Mouse (Mus musculus): ENCODE results near the gene Gapdhs. TPM values are rescaled to one million over a fixed set of nuclear protein-coding genes. Genes with fewer than 3 reads are reported as not detected.

The Gapdhs gene
- polyA plus RNA-seq, 1 experiment from 2014 or later = 0.24 TPM

DNA sequence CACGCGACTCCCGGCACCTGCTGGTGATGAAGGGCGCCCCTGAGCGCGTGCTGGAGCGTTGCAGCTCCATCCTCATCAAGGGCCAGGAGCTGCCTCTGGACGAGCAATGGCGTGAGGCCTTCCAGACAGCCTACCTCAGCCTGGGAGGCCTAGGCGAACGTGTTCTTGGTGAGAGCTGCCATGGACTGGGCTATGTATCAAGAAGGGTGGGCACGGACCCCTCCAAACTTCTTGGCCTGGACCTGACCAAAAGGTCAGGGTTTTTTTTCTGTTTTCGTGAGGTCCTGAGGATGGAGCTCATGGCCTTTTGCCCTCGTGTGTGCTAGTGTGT is 25.8 kb downstream of the Gapdhs start:
- Histone ChIP-seq H3K4me2 (ENCODE audit: low read depth, low read length) (peak overlapping the region; percentile 54), H3K36me3 (replicated peaks; ENCODE audit: control insufficient read depth, insufficient read depth, low read depth, low read length) (no peaks in the 10 kb centered on the region), H3K4me3 (ENCODE audit: low read depth, low read length) (peak overlapping the region; percentile 15), H3K4me1 (ENCODE audit: control insufficient read depth, insufficient read depth, low read length) (no peaks in the 10 kb centered on the region), H3K27ac (replicated peaks; ENCODE audit: low read depth, low read length) (no peak overlapping the region), H3K9ac (replicated peaks; ENCODE audit: low read length) (no peak overlapping the region), H3K27me3 (ENCODE audit: control insufficient read depth, insufficient read depth, low read length) (peaks cover 10% of the 10 kb centered on the region), H3K9me3 (replicated peaks; ENCODE audit: control insufficient read depth, low read length) (no peaks in the 10 kb centered on the region; the same call in 1 of the 2 replicates)
- DNase-seq (ENCODE audit: low spot score) (no peak), ATAC-seq (replicated peaks; ENCODE audit: insufficient number of reproducible peaks, low FRiP score, low TSS enrichment, low read depth) (no peak; the same call in 1 of the 2 replicates)
- 9% methylated on average over 14 of the region's 14 CpGs for WGBS

DNA sequence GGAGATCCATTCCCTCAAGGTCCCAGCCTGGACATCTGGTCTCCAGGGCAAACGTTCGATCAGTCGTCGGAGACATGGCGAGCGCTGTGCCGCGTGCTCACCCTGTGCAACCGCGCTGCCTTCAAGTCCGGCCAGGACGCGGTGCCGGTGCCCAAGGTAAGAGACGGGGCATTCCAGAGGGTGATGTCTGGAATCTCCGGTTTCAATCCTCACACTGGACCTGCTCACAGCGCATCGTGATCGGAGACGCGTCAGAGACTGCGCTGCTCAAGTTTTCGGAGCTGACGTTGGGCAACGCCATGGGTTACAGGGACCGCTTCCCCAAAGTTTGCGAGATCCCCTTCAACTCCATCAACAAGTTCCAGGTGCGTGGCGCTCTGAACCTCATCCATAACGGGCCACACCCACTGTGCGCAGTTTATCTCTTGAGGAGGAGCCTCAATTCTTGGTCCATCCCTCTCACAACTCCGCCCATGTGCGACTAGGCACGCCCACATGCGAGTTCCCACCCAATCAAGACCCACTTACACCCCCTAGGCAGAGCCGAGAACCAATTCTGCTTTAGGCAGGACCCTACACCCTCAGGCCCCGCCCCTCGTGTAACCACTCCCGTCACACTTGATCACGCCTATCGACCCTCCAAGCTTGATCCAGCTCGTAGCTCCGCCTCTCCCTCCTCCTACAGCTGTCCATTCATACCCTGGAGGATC is 26.3 kb downstream of the Gapdhs start:
- Histone ChIP-seq H3K4me1 (ENCODE audit: control insufficient read depth, insufficient read depth, low read length) (no peaks in the 10 kb centered on the region), H3K36me3 (replicated peaks; ENCODE audit: control insufficient read depth, insufficient read depth, low read depth, low read length) (no peaks in the 10 kb centered on the region), H3K4me2 (ENCODE audit: low read depth, low read length) (peak overlapping the region; percentile 54), H3K27me3 (ENCODE audit: control insufficient read depth, insufficient read depth, low read length) (peaks cover 10% of the 10 kb centered on the region), H3K27ac (replicated peaks; ENCODE audit: low read depth, low read length) (no peak overlapping the region), H3K9ac (replicated peaks; ENCODE audit: low read length) (no peak overlapping the region), H3K4me3 (ENCODE audit: low read depth, low read length) (peak overlapping the region; percentile 15), H3K9me3 (replicated peaks; ENCODE audit: control insufficient read depth, low read length) (no peaks in the 10 kb centered on the region; the same call in 1 of the 2 replicates)
- peak; percentile 87 for ATAC-seq (replicated peaks; ENCODE audit: insufficient number of reproducible peaks, low FRiP score, low TSS enrichment, low read depth)
- DNase-seq (ENCODE audit: low spot score) = peak; percentile 84
- WGBS = 2% methylated on average over 43 of the region's 43 CpGs

DNA sequence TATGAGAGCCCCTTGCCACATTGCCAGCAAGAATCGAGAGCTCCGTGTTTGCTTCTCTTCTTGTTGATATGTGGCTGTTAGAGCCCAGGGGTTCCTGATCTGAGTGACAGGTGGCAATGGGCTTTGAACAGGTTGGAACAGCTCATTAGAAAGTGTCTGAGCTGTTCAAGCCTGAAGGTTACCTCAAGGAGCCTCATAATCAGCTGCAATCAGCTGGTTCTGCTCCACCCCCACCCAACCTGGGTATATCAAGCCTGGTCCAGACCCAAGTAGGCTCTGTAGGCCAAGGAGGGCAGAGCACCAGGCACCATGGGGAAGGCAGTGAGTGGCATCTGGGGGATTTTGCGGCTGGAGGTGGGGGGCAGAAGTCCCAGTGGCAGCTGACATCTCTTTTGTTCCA is 31.5 kb downstream of the Gapdhs start, which contains the start of gene Atp4a:
Atp4a (plus strand) TSS at position 268 of the 400 bp plus-strand sequence.
- Histone ChIP-seq H3K9ac (replicated peaks; ENCODE audit: low read length) (no peak within 1 kb of the TSS), H3K4me2 (ENCODE audit: low read depth, low read length) (no peak within 1 kb of the TSS), H3K4me1 (ENCODE audit: control insufficient read depth, insufficient read depth, low read length) (no peaks in the 10 kb centered on the region), H3K27me3 (ENCODE audit: control insufficient read depth, insufficient read depth, low read length) (peaks cover 9% of the 10 kb centered on the region), H3K27ac (replicated peaks; ENCODE audit: low read depth, low read length) (no peak within 1 kb of the TSS), H3K9me3 (replicated peaks; ENCODE audit: control insufficient read depth, low read length) (no peaks in the 10 kb centered on the region), H3K4me3 (ENCODE audit: low read depth, low read length) (no peak within 1 kb of the TSS), H3K36me3 (replicated peaks; ENCODE audit: control insufficient read depth, insufficient read depth, low read depth, low read length) (no peaks in the 10 kb centered on the region)
- WGBS = 92% methylated on average over 3 of the region's 3 CpGs
- ATAC-seq (replicated peaks; ENCODE audit: insufficient number of reproducible peaks, low FRiP score, low TSS enrichment, low read depth) = no peak
- DNase-seq (ENCODE audit: low spot score) = no peak

DNA sequence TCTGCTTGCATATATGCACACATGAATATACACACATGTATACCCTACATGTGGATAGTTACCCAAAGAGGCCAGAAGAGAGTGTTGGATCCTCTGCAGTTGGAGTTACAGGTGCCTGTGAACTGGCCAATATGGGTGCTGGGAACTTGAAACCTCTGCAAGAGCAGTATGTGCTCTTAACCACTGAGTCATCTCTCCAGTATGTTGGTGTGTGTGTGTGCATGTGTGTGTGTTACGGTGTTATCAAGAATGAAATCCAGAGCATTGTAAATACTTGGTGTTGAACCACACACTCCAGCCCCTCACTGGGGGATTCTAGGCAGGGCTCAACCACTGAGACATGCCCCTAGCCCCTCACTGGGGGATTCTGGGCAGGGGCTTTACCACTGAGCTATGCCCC is 36.0 kb downstream of the Gapdhs start:
- Histone ChIP-seq H3K27ac (replicated peaks; ENCODE audit: low read depth, low read length) (no peak overlapping the region), H3K9me3 (replicated peaks; ENCODE audit: control insufficient read depth, low read length) (no peaks in the 10 kb centered on the region), H3K4me1 (ENCODE audit: control insufficient read depth, insufficient read depth, low read length) (no peaks in the 10 kb centered on the region), H3K4me3 (ENCODE audit: low read depth, low read length) (no peak overlapping the region), H3K36me3 (replicated peaks; ENCODE audit: control insufficient read depth, insufficient read depth, low read depth, low read length) (no peaks in the 10 kb centered on the region), H3K9ac (replicated peaks; ENCODE audit: low read length) (no peak overlapping the region), H3K27me3 (ENCODE audit: control insufficient read depth, insufficient read depth, low read length) (no peaks in the 10 kb centered on the region), H3K4me2 (ENCODE audit: low read depth, low read length) (no peak overlapping the region)
- DNase-seq (ENCODE audit: low spot score) (no peak), ATAC-seq (replicated peaks; ENCODE audit: insufficient number of reproducible peaks, low FRiP score, low TSS enrichment, low read depth) (no peak)
- WGBS = 87% methylated on average over 1 of the region's 1 CpGs

- no peak for DNase-seq (ENCODE audit: low spot score)
- Histone ChIP-seq H3K4me1 (ENCODE audit: control insufficient read depth, insufficient read depth, low read length) (no peaks in the 10 kb centered on the region), H3K27me3 (ENCODE audit: control insufficient read depth, insufficient read depth, low read length) (no peaks in the 10 kb centered on the region), H3K4me3 (ENCODE audit: low read depth, low read length) (no peak overlapping the region), H3K4me2 (ENCODE audit: low read depth, low read length) (no peak overlapping the region), H3K36me3 (replicated peaks; ENCODE audit: control insufficient read depth, insufficient read depth, low read depth, low read length) (no peaks in the 10 kb centered on the region), H3K9me3 (replicated peaks; ENCODE audit: control insufficient read depth, low read length) (no peaks in the 10 kb centered on the region), H3K9ac (replicated peaks; ENCODE audit: low read length) (no peak overlapping the region), H3K27ac (replicated peaks; ENCODE audit: low read depth, low read length) (no peak overlapping the region)
- ATAC-seq (replicated peaks; ENCODE audit: insufficient number of reproducible peaks, low FRiP score, low TSS enrichment, low read depth) = no peak
- 71% methylated on average over 8 of the region's 8 CpGs for WGBS
Observed at GRCm38 (mm10) chr7:30706214-30706882, 37.1 kb downstream of the Gapdhs start.

DNA sequence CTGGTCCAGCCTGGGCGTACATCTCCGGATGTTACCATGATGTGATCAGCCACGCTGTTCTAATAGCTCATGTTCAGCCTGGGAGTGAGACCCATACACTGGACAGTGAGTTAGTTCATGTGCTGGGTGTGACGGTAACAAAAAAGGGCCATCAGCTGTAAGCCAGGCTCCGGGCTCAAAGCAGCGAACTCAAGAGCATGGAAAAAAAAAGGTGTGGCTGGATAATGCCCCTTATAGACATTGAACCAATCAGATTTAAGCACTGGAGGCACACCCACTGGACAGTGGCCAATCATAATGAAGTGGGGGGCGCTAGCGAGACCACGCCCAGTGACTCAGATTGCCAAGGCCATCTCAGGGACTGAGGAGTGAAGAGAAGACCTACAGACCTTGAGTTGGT is 44.9 kb downstream of the Gapdhs start, which contains the start of gene 2200002J24Rik:
2200002J24Rik (plus strand) TSS at position 338 of the 400 bp plus-strand sequence.
- H3K4me3 ChIP-seq (ENCODE audit: low read depth, low read length) = no peak within 1 kb of the TSS
- ATAC-seq (replicated peaks; ENCODE audit: insufficient number of reproducible peaks, low FRiP score, low TSS enrichment, low read depth) (no peak), DNase-seq (ENCODE audit: low spot score) (peak; percentile 20)
- H3K9ac ChIP-seq (replicated peaks; ENCODE audit: low read length) = no peak within 1 kb of the TSS
- no peak within 1 kb of the TSS for H3K4me2 ChIP-seq (ENCODE audit: low read depth, low read length)
- no peaks in the 10 kb centered on the region for H3K4me1 ChIP-seq (ENCODE audit: control insufficient read depth, insufficient read depth, low read length)
- WGBS = 35% methylated on average over 9 of the region's 9 CpGs
- H3K27me3 ChIP-seq (ENCODE audit: control insufficient read depth, insufficient read depth, low read length) = no peaks in the 10 kb centered on the region
- H3K36me3 ChIP-seq (replicated peaks; ENCODE audit: control insufficient read depth, insufficient read depth, low read depth, low read length) = no peaks in the 10 kb centered on the region
- no peak within 1 kb of the TSS for H3K27ac ChIP-seq (replicated peaks; ENCODE audit: low read depth, low read length)
- H3K9me3 ChIP-seq (replicated peaks; ENCODE audit: control insufficient read depth, low read length) = no peaks in the 10 kb centered on the region

DNA sequence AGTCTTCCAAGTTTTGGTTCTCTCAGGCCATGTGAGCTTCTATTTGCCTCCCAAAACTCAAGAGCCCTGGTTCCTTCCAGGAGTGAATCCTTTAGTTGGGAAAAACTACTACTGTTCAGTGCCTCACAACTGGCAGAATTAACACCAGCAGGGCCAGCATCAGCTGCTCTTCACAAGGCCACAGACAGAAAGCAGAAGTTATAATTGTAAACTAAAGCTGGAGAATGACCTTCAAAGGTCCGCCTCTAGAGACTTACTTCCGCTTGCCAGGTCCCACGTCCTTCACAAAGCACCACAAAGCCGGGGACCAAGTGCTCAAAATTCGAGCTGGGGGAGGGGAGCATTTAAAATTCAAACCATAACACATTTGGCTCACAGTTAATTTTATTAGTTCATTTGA is 45.4 kb downstream of the Gapdhs start:
- WGBS = 65% methylated on average over 5 of the region's 5 CpGs
- H3K27ac ChIP-seq (replicated peaks; ENCODE audit: low read depth, low read length) = no peak overlapping the region

GRCm38 (mm10) chr7:30688325-30688724 is 55.2 kb downstream of the Gapdhs start:
- H3K27me3 ChIP-seq (ENCODE audit: control insufficient read depth, insufficient read depth, low read length) = peaks cover 8% of the 10 kb centered on the region
- no peak overlapping the region for H3K9ac ChIP-seq (replicated peaks; ENCODE audit: low read length)
- DNase-seq (ENCODE audit: low spot score) (no peak), ATAC-seq (replicated peaks; ENCODE audit: insufficient number of reproducible peaks, low FRiP score, low TSS enrichment, low read depth) (no peak)
- no peaks in the 10 kb centered on the region for H3K9me3 ChIP-seq (replicated peaks; ENCODE audit: control insufficient read depth, low read length)
- no peak overlapping the region for H3K27ac ChIP-seq (replicated peaks; ENCODE audit: low read depth, low read length)
- 71% methylated on average over 6 of the region's 6 CpGs for WGBS
- H3K4me1 ChIP-seq (ENCODE audit: control insufficient read depth, insufficient read depth, low read length) = no peaks in the 10 kb centered on the region
- no peak overlapping the region for H3K4me3 ChIP-seq (ENCODE audit: low read depth, low read length)
- H3K36me3 ChIP-seq (replicated peaks; ENCODE audit: control insufficient read depth, insufficient read depth, low read depth, low read length) = no peaks in the 10 kb centered on the region
- H3K4me2 ChIP-seq (ENCODE audit: low read depth, low read length) = no peak overlapping the region

More for the DNA sequence above, 45.4 kb downstream of the Gapdhs start:
- no peak overlapping the region for H3K4me2 ChIP-seq (ENCODE audit: low read depth, low read length)
- no peaks in the 10 kb centered on the region for H3K36me3 ChIP-seq (replicated peaks; ENCODE audit: control insufficient read depth, insufficient read depth, low read depth, low read length)
- DNase-seq (ENCODE audit: low spot score) (no peak), ATAC-seq (replicated peaks; ENCODE audit: insufficient number of reproducible peaks, low FRiP score, low TSS enrichment, low read depth) (no peak)
- H3K9ac ChIP-seq (replicated peaks; ENCODE audit: low read length) = no peak overlapping the region
- H3K9me3 ChIP-seq (replicated peaks; ENCODE audit: control insufficient read depth, low read length) = no peaks in the 10 kb centered on the region
- H3K27me3 ChIP-seq (ENCODE audit: control insufficient read depth, insufficient read depth, low read length) = no peaks in the 10 kb centered on the region
- no peaks in the 10 kb centered on the region for H3K4me1 ChIP-seq (ENCODE audit: control insufficient read depth, insufficient read depth, low read length)
- H3K4me3 ChIP-seq (ENCODE audit: low read depth, low read length) = no peak overlapping the region
